Comparison of ENCODE assay signal across 8 mouse cellular contexts in the genomic region with DNA sequence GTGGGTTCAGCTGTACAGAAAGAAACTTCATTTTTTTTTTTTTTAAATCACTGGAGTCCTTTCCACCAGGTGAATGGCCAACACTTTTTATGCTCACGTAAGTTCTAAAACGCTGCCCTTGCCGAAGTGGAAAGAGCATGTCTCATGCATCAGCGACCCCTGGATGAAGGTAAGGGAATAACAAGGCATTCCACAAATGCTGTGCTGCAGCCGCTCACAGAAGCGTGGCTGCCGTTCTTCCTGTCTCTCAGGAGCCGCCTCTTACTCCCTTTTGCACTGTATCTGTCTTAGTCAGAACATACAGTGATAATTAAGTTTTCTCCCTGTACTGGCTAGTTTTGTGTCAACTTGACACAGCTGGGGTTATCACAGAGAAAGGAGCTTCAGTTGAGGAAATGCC. TPM values are rescaled to one million over a fixed set of nuclear protein-coding genes. Genes with fewer than 3 reads are reported as not detected.
DNase-seq lines count a peak whose midpoint lies in the region; ATAC-seq and TF ChIP-seq lines count a peak whose summit lies in the region.

No protein-coding gene starts in this region.

- TF ChIP-seq CTCF in liver, adult 2 months (IDR thresholded peaks at IDR 0.05; ENCODE audit: low read depth, low read length), result peak; percentile 67

- H3K79me2 ChIP-seq in liver, adult 2 months (ENCODE audit: control insufficient read depth, insufficient read depth, low read length), result no peaks in the 10 kb centered on the region

- no peaks in the 10 kb centered on the region for H3K4me1 ChIP-seq in hindbrain, embryonic 11.5 days (replicated peaks; ENCODE audit: control insufficient read depth, insufficient read depth, low read length)
- no peaks in the 10 kb centered on the region for H3K4me1 ChIP-seq in liver, adult 2 months (ENCODE audit: control insufficient read depth, insufficient read depth, low read length)
- H3K4me1 ChIP-seq in heart, embryonic 12.5 days (replicated peaks), result no peaks in the 10 kb centered on the region; the same call in 1 of the 2 replicates

- no peaks in the 10 kb centered on the region for H3K9me3 ChIP-seq in hindbrain, embryonic 11.5 days (ENCODE audit: control insufficient read depth, low read length)
- H3K9me3 ChIP-seq in heart, embryonic 12.5 days (replicated peaks), result no peaks in the 10 kb centered on the region

- no peak overlapping the region for H3K27ac ChIP-seq in hindbrain, embryonic 11.5 days (ENCODE audit: low read depth, low read length)
- no peak overlapping the region for H3K27ac ChIP-seq in liver, adult 2 months (replicated peaks; ENCODE audit: insufficient read depth, low read depth, low read length)
- no peak overlapping the region for H3K27ac ChIP-seq in heart, embryonic 12.5 days (ENCODE audit: poor library complexity, severe bottlenecking)

- TF ChIP-seq POLR2A in liver, adult 2 months (IDR thresholded peaks at IDR 0.05; ENCODE audit: extremely low read depth, insufficient read depth, low read length), result no peak

- H3K27me3 ChIP-seq in hindbrain, embryonic 11.5 days (ENCODE audit: control insufficient read depth, insufficient read depth, low read length), result no peaks in the 10 kb centered on the region; the same call in 1 of the 2 replicates
- H3K27me3 ChIP-seq in liver, adult 2 months (ENCODE audit: control insufficient read depth, insufficient read depth, low read length), result no peaks in the 10 kb centered on the region
- peaks cover 12% of the 10 kb centered on the region; the same call in 1 of the 2 replicates for H3K27me3 ChIP-seq in heart, embryonic 12.5 days (replicated peaks)

- ATAC-seq in hindbrain, embryonic 11.5 days (ENCODE audit: low FRiP score), result no peak
- ATAC-seq in heart, embryonic 12.5 days (ENCODE audit: insufficient number of reproducible peaks, low FRiP score), result no peak

- DNase-seq in layer of hippocampus, postnatal 10 days (ENCODE audit: low spot score in 2 of 2), result peak; percentile 6 to 30
- no peak for DNase-seq in layer of hippocampus, adult 8-10 months (ENCODE audit: low spot score in 2 of 2)
- DNase-seq in ZHBTc4 (ENCODE audit: low read depth, low spot score), result peak; percentile 74
- peak; percentile 62 for DNase-seq in hindbrain, embryonic 11.5 days (ENCODE audit: low spot score)
- peak; percentile 49 for DNase-seq in liver, adult 2 months (ENCODE audit: extremely low read depth, low read depth, low spot score)
- DNase-seq in right cerebral cortex, postnatal 14 days, result peak; percentile 23
- DNase-seq in spleen, postnatal 36 days (ENCODE audit: low spot score in 2 of 2), result no peak

- H3K4me3 ChIP-seq in hindbrain, embryonic 11.5 days (ENCODE audit: low read depth, low read length), result no peak overlapping the region
- no peak overlapping the region for H3K4me3 ChIP-seq in liver, adult 2 months (ENCODE audit: insufficient read depth, low read depth, low read length)
- no peak overlapping the region for H3K4me3 ChIP-seq in heart, embryonic 12.5 days

- H3K36me3 ChIP-seq in hindbrain, embryonic 11.5 days (ENCODE audit: control insufficient read depth, insufficient read depth, low read length), result no peaks in the 10 kb centered on the region
- no peaks in the 10 kb centered on the region for H3K36me3 ChIP-seq in liver, adult 2 months (ENCODE audit: control insufficient read depth, insufficient read depth, low read length)
- no peaks in the 10 kb centered on the region for H3K36me3 ChIP-seq in heart, embryonic 12.5 days

- 11% methylated on average over 8 of the region's 8 CpGs for WGBS in hindbrain, embryonic 11.5 days
- WGBS in liver, adult 2 months, result 5% methylated on average over 8 of the region's 8 CpGs
- WGBS in heart, embryonic 12.5 days, result 3% methylated on average over 8 of the region's 8 CpGs

- H3K4me2 ChIP-seq in hindbrain, embryonic 11.5 days (replicated peaks; ENCODE audit: low read depth, low read length), result no peak overlapping the region
- H3K4me2 ChIP-seq in heart, embryonic 12.5 days, result no peak overlapping the region

- H3K9ac ChIP-seq in hindbrain, embryonic 11.5 days (ENCODE audit: low read depth, low read length), result no peak overlapping the region
- no peak overlapping the region for H3K9ac ChIP-seq in liver, adult 2 months (ENCODE audit: low read depth, low read length)
- no peak overlapping the region for H3K9ac ChIP-seq in heart, embryonic 12.5 days

RNA-seq across cellular contexts. Expression of gene Fermt1, which starts 6.5 kb away (rescaled TPM):
- total RNA-seq in layer of hippocampus, postnatal 10 days (2021), result under 1 TPM; 0.18 to 0.47 TPM
- 1 to 10 TPM; 1.1 to 1.6 (median 1.4) TPM for total RNA-seq in layer of hippocampus, adult 8-10 months (2022)
- 1.6 and 6.0 TPM in 2 replicates for polyA plus RNA-seq in hindbrain, embryonic 11.5 days (2014; fragmentation: Nextera tagmentation; extraction: Ambion mirVana)
- total RNA-seq in liver, adult 2 months (2014; rRNA removed), result 0.20 and 0.28 TPM in 2 replicates
- polyA plus RNA-seq in liver, adult 2 months (2012; rRNA removed), result 0.02 and 0.38 TPM in 2 replicates
- polyA plus RNA-seq in heart, embryonic 12.5 days (2016; fragmentation: Nextera tagmentation; extraction: Ambion mirVana), result 0.42 TPM in 1 of 2 replicates, not detected in the other

Comparison
In these comparisons a context has a peak if more than half of its experiments do, and no peak if none do; other contexts are left out.
1. DNase-seq: peak in layer of hippocampus, postnatal 10 days (2 of 2), ZHBTc4 (single experiment), hindbrain, embryonic 11.5 days (single experiment), liver, adult 2 months (single experiment) and right cerebral cortex, postnatal 14 days (single experiment); none in layer of hippocampus, adult 8-10 months (0 of 2) and spleen, postnatal 36 days (0 of 2).